Mouse (Mus musculus) CD4-positive helper T cell, adult 2 months (primary cell): ENCODE measurements at regions not wholly inside any gene's neighbourhood (a gene's known extent, or its start where the extent isn't known, plus 50 kb on each side); places are given as distances from the start of the nearest gene placed in this dataset.

Source experiments
- DNase-seq: peaks from one replicate; pipeline ENCODE4 v3.0.0-alpha.2; 2012; ENCODE audit warnings: low read depth, missing footprints, low spot score

GRCm38 (mm10) chr7:121214181-121214580 lies 132.7 kb downstream of the Otoa start:
- no peak for DNase-seq

GRCm38 (mm10) chr7:121215032-121215431 lies 133.6 kb downstream of the Otoa start:
- no peak for DNase-seq

- DNase-seq, result no peak
Measured at GRCm38 (mm10) chr7:121215735-121216134, 134.3 kb downstream of the Otoa start.

- no peak for DNase-seq
Measured at GRCm38 (mm10) chr7:121218031-121218430, 136.6 kb downstream of the Otoa start.

GRCm38 (mm10) chr7:121221158-121221557 lies 139.7 kb downstream of the Otoa start:
- DNase-seq, result no peak

GRCm38 (mm10) chr7:121231881-121232280 lies 150.4 kb downstream of the Otoa start:
- DNase-seq, result no peak

GRCm38 (mm10) chr7:121234831-121235230 lies 153.4 kb downstream of the Otoa start:
- no peak for DNase-seq

- no peak for DNase-seq
Measured at GRCm38 (mm10) chr7:121239731-121240130, 151.9 kb upstream of the Hs3st2 start.

- DNase-seq, result no peak
Measured at GRCm38 (mm10) chr7:121247845-121248244, 143.8 kb upstream of the Hs3st2 start.

- no peak for DNase-seq
Measured at GRCm38 (mm10) chr7:121257466-121257865, 134.2 kb upstream of the Hs3st2 start.

- peak; percentile 6 for DNase-seq
Measured at GRCm38 (mm10) chr7:121258826-121259496, 132.7 kb upstream of the Hs3st2 start.

GRCm38 (mm10) chr7:121259497-121260009 lies 132.1 kb upstream of the Hs3st2 start:
- no peak for DNase-seq

- DNase-seq, result no peak
Measured at GRCm38 (mm10) chr7:121269358-121269757, 122.3 kb upstream of the Hs3st2 start.

GRCm38 (mm10) chr7:121280597-121280996 lies 111.1 kb upstream of the Hs3st2 start:
- no peak for DNase-seq

GRCm38 (mm10) chr7:121282154-121282553 lies 109.5 kb upstream of the Hs3st2 start:
- no peak for DNase-seq

GRCm38 (mm10) chr7:121289737-121290136 lies 101.9 kb upstream of the Hs3st2 start:
- DNase-seq, result no peak

GRCm38 (mm10) chr7:121296151-121296695 lies 95.4 kb upstream of the Hs3st2 start:
- no peak for DNase-seq

- no peak for DNase-seq
Measured at GRCm38 (mm10) chr7:121312961-121313587, 78.6 kb upstream of the Hs3st2 start.

GRCm38 (mm10) chr7:121314521-121314920 lies 77.1 kb upstream of the Hs3st2 start:
- no peak for DNase-seq

- DNase-seq, result no peak
Measured at GRCm38 (mm10) chr7:121329274-121329673, 62.4 kb upstream of the Hs3st2 start.

GRCm38 (mm10) chr7:121332532-121332931 lies 59.1 kb upstream of the Hs3st2 start:
- DNase-seq, result no peak

GRCm38 (mm10) chr7:121335390-121336109 lies 56.1 kb upstream of the Hs3st2 start:
- no peak for DNase-seq
